Mouse (Mus musculus) forebrain, embryonic 14.5 days (tissue): ENCODE data around the gene Fgl2. TPM values are rescaled to one million over a fixed set of nuclear protein-coding genes. Genes with fewer than 3 reads are reported as not detected.

Experiments
- ATAC-seq: fragments of 200-750 bp; cut with Nextera tagmentation; 2 replicates; pipeline ENCODE4 v1.8.0; 2017; ENCODE audit warnings: mild to moderate bottlenecking, moderate library complexity
- DNase-seq: peaks from one replicate; pipeline ENCODE4 v3.0.0-alpha.2; 2015; ENCODE audit warnings: low spot score
- H3K27ac ChIP-seq: fragments of 300-500 bp; sonication (generic); 2 replicates; pipeline ENCODE4 v1.5.1; 2014; ENCODE audit warnings: low read depth, mild to moderate bottlenecking, control low read depth, low read length, moderate library complexity
- H3K27me3 ChIP-seq: fragments of 300-500 bp; sonication (generic); replicated peaks from 2 replicates; pipeline ENCODE4 v1.6.1; 2014; ENCODE audit warnings: low read length, control low read depth, mixed read lengths; ENCODE audit not compliant: control insufficient read depth, insufficient read depth
- H3K36me3 ChIP-seq: fragments of 300-500 bp; sonication (generic); 2 replicates; pipeline ENCODE4 v1.6.1; 2014; ENCODE audit warnings: low read length, control low read depth; ENCODE audit not compliant: control insufficient read depth, insufficient read depth
- H3K4me1 ChIP-seq: fragments of 300-500 bp; sonication (generic); 2 replicates; pipeline ENCODE4 v1.6.1; 2014; ENCODE audit warnings: antibody characterized with exemption, low read length, control low read depth; ENCODE audit not compliant: control insufficient read depth, insufficient read depth
- H3K4me2 ChIP-seq: fragments of 300-500 bp; sonication (generic); 2 replicates; pipeline ENCODE4 v1.6.1; 2014; ENCODE audit warnings: mild to moderate bottlenecking, control low read depth, low read length
- H3K4me3 ChIP-seq: fragments of 300-500 bp; sonication (generic); 2 replicates; pipeline ENCODE4 v1.5.1; 2014; ENCODE audit warnings: low read depth, low read length, control low read depth
- H3K9ac ChIP-seq: fragments of 300-500 bp; sonication (generic); 2 replicates; pipeline ENCODE4 v1.6.1; 2014; ENCODE audit warnings: mild to moderate bottlenecking, low read length, control low read depth, moderate library complexity
- H3K9me3 ChIP-seq: fragments of 300-500 bp; sonication (generic); replicated peaks from 2 replicates; pipeline ENCODE4 v1.6.1; 2016; ENCODE audit warnings: low read length, control low read depth, mixed read lengths; ENCODE audit not compliant: control insufficient read depth
- WGBS: fragments of 180-500 bp; shearing (Covaris S2); extraction: QIAGEN DNeasy Blood & Tissue Kit; methylation state at CpG from one replicate; pipeline ENCODE4 v1.1.7; 2014; 5-methylcytosine and 5-hydroxymethylcytosine counted together
- polyA plus RNA-seq: library from polyadenylated mRNA; unstranded; fragments of >200 nt; fragmentation: Nextera tagmentation; extraction: Ambion mirVana; gene quantifications from 2 replicates; pipeline ENCODE4 v1.2.1, GENCODE M21; 2014

Gene Fgl2
- polyA plus RNA-seq, 1 experiment from 2014 or later: 0.79 TPM

GRCm38 (mm10) chr5:21381986-21382385 is 9.5 kb downstream of the Fgl2 start:
- 86% methylated on average over 6 of the region's 6 CpGs for WGBS
- DNase-seq (no peak), ATAC-seq (no peak)
- H3K4me2 ChIP-seq: no peak overlapping the region
- no peaks in the 10 kb centered on the region for H3K4me1 ChIP-seq
- H3K27me3 ChIP-seq: no peaks in the 10 kb centered on the region
- H3K27ac ChIP-seq: no peak overlapping the region
- H3K36me3 ChIP-seq: no peaks in the 10 kb centered on the region
- H3K4me3 ChIP-seq: no peak overlapping the region
- H3K9me3 ChIP-seq: no peaks in the 10 kb centered on the region
- H3K9ac ChIP-seq: no peak overlapping the region

- H3K4me3 ChIP-seq: no peak overlapping the region
- ATAC-seq (no peak), DNase-seq (no peak)
- WGBS: 81% methylated on average over 6 of the region's 6 CpGs
- H3K4me2 ChIP-seq: no peak overlapping the region
- H3K36me3 ChIP-seq: no peaks in the 10 kb centered on the region
- no peaks in the 10 kb centered on the region for H3K27me3 ChIP-seq
- no peaks in the 10 kb centered on the region for H3K9me3 ChIP-seq
- H3K27ac ChIP-seq: no peak overlapping the region
- H3K4me1 ChIP-seq: no peaks in the 10 kb centered on the region
- no peak overlapping the region for H3K9ac ChIP-seq
Observed at GRCm38 (mm10) chr5:21382678-21383077, 10.2 kb downstream of the Fgl2 start.

DNA sequence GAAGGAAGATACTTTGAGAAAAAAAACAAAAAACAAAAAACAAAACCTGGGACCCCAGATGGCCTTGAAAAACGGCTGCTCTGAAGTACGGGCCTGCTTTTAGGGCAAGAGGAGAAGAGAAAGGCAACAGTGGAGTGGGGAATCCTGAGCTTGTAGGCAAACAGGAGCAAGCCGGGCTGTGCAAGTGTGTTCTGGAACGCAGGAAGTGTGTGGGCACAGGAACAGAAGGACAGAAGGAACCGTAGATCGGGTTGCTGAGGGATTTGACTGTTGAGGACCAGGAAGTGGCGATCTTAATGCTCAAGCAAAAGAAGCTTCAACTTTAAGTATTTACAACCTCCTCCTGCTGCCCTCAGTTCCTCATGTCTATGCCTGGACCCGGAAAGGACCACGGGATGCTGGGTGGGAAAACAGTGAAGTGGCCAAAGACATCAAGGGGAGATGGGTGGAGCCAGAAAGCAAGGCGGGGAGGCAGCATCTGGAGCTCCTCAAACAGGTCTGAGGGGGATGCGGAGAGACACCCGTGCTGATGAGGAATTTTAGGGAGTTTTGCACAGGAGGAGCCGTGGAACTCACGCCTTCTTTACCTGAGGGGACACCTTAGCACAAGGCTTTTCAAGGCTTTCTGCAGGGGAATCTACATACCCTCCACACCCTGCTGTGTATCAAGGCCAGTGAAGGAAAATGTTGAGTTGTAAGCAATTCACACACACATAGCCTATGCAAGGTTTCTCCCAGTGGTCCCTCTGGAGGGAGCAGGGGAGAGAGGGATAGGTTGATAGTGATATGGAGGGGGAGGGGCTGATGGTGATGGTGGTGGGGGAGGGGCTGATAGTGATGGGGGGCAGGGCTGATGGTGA is 11.2 kb downstream of the Fgl2 start:
- Histone ChIP-seq H3K4me1 (no peaks in the 10 kb centered on the region), H3K4me3 (no peak overlapping the region), H3K36me3 (no peaks in the 10 kb centered on the region), H3K9me3 (no peaks in the 10 kb centered on the region), H3K27ac (no peak overlapping the region), H3K9ac (no peak overlapping the region), H3K27me3 (no peaks in the 10 kb centered on the region), H3K4me2 (no peak overlapping the region)
- no peak for ATAC-seq
- WGBS: 55% methylated on average over 14 of the region's 14 CpGs
- no peak for DNase-seq

- H3K4me3 ChIP-seq: no peak overlapping the region
- no peaks in the 10 kb centered on the region for H3K4me1 ChIP-seq
- 86% methylated on average over 13 of the region's 13 CpGs for WGBS
- H3K9ac ChIP-seq: no peak overlapping the region
- no peak overlapping the region for H3K4me2 ChIP-seq
- no peak overlapping the region for H3K27ac ChIP-seq
- H3K27me3 ChIP-seq: no peaks in the 10 kb centered on the region
- ATAC-seq (no peak), DNase-seq (no peak)
- H3K9me3 ChIP-seq: no peaks in the 10 kb centered on the region
- H3K36me3 ChIP-seq: no peaks in the 10 kb centered on the region
Observed at GRCm38 (mm10) chr5:21384252-21384960, 12.0 kb downstream of the Fgl2 start.

- 92% methylated on average over 9 of the region's 9 CpGs for WGBS
- H3K4me1 ChIP-seq: no peaks in the 10 kb centered on the region
- H3K4me3 ChIP-seq: no peak overlapping the region
- H3K27me3 ChIP-seq: no peaks in the 10 kb centered on the region
- H3K4me2 ChIP-seq: no peak overlapping the region
- DNase-seq: no peak
- no peak overlapping the region for H3K27ac ChIP-seq
- no peaks in the 10 kb centered on the region for H3K36me3 ChIP-seq
- no peaks in the 10 kb centered on the region for H3K9me3 ChIP-seq
- ATAC-seq: no peak
- H3K9ac ChIP-seq: no peak overlapping the region
Observed at GRCm38 (mm10) chr5:21384976-21385375, 12.5 kb downstream of the Fgl2 start.

DNA sequence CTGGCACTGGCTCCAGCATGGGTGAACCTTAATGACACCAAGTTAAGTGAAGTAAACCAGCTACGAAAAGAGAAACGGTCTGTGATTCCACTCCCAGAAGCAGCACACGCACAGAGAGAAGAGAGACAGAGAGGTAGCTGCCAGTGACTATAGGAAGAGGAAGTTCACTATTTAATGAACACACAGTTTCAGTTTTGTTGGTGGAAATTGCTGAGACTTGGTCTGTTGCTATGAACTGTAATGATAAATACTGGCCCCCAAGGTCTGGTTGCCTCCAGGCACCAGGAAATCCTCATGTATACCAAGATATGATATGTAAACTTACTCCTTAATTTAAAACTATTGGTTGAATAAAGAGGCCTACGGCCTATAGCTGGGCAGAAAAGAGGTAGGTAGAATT is 14.0 kb downstream of the Fgl2 start:
- no peaks in the 10 kb centered on the region for H3K36me3 ChIP-seq
- H3K9me3 ChIP-seq: no peaks in the 10 kb centered on the region
- no peak overlapping the region for H3K9ac ChIP-seq
- ATAC-seq (no peak), DNase-seq (no peak)
- 90% methylated on average over 4 of the region's 4 CpGs for WGBS
- no peaks in the 10 kb centered on the region for H3K27me3 ChIP-seq
- H3K4me1 ChIP-seq: no peaks in the 10 kb centered on the region
- no peak overlapping the region for H3K4me2 ChIP-seq
- H3K27ac ChIP-seq: no peak overlapping the region
- no peak overlapping the region for H3K4me3 ChIP-seq

DNA sequence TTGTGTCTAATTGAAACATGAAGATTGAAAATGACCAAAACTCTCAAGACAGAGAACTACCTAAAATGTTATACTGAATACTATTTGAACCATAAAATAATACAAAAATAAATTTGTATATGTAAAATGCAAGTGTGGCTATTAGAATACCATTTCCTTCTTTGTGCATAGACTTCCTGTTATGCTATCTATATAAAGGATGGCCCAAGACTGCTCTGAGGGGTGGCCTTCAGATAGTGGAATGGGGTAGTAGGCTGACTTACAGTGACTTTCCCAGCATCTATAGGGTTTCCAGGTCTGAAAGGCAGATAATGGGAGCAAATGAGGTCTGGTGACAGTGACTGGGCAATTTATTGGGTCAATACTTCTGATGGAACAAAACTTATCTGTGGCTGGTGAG is 14.9 kb downstream of the Fgl2 start:
- no peaks in the 10 kb centered on the region for H3K27me3 ChIP-seq
- H3K4me3 ChIP-seq: no peak overlapping the region
- H3K4me1 ChIP-seq: no peaks in the 10 kb centered on the region
- no peak for DNase-seq
- H3K4me2 ChIP-seq: no peak overlapping the region
- no peak overlapping the region for H3K27ac ChIP-seq
- no peaks in the 10 kb centered on the region for H3K9me3 ChIP-seq
- H3K9ac ChIP-seq: no peak overlapping the region
- ATAC-seq: no peak
- no peaks in the 10 kb centered on the region for H3K36me3 ChIP-seq

- Histone ChIP-seq H3K9ac (no peak overlapping the region), H3K27me3 (no peaks in the 10 kb centered on the region), H3K4me3 (no peak overlapping the region), H3K9me3 (no peaks in the 10 kb centered on the region), H3K27ac (no peak overlapping the region), H3K4me1 (no peaks in the 10 kb centered on the region), H3K36me3 (no peaks in the 10 kb centered on the region), H3K4me2 (no peak overlapping the region)
- WGBS: 83% methylated on average over 4 of the region's 4 CpGs
- no peak for DNase-seq
- no peak for ATAC-seq
Observed at GRCm38 (mm10) chr5:21388855-21389254, 16.4 kb downstream of the Fgl2 start.
